In the genomic region with DNA sequence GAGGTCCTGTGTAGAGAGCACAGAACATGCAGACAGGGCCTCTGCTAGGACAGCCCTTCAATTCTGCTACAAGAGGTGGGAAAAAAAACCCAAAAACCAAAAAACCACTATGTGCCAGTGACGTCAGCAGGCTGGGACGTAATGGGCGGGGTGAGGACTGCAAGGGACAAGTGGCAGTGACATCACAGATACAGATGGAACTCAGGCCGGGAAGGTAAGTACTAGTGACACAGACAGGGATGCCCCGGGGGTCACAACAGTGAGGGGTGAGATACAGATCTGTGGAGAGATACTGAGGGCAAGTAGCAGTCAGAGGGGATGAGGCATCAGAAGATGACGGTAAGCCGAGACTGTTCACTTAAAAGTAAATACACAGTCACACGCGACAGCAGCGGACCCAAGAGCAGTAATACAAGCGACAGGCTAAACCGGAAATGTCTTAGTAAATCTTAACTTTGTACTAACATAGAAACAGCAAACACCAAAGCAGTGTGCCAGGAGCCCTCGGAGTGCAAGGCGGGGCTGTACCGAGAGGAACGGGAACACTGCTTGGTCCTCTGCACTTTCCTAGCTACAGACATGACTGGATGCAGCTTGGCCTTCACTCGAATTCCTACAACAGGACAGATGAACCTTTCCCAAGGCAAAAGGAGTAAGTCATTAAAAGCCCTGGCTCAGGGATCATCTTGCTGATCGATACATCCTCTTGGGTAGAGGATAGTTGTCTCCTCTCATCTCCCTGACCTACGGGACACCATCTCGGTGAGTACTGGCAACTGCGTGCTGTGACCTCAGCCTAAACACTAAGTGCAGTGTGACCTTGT, we compare ENCODE assay signal across 8 mouse cellular contexts. TPM values are rescaled to one million over a fixed set of nuclear protein-coding genes. Genes with fewer than 3 reads are reported as not detected.
DNase-seq lines count a peak whose midpoint lies in the region; ATAC-seq and TF ChIP-seq lines count a peak whose summit lies in the region.

No protein-coding gene starts in this region.

- H3K4me2 ChIP-seq in lung, embryonic 14.5 days: no peak overlapping the region
- peak overlapping the region; percentile 29; the same call in 1 of the 2 replicates for H3K4me2 ChIP-seq in stomach, postnatal 0 days (replicated peaks; ENCODE audit: low read depth)
- no peak overlapping the region for H3K4me2 ChIP-seq in midbrain, embryonic 11.5 days
- no peak overlapping the region for H3K4me2 ChIP-seq in intestine, embryonic 16.5 days (ENCODE audit: low read depth, low read length)

- H3K27ac ChIP-seq in lung, embryonic 14.5 days (ENCODE audit: low read depth): no peak overlapping the region
- H3K27ac ChIP-seq in stomach, postnatal 0 days (replicated peaks): peak overlapping the region; percentile 83
- no peak overlapping the region for H3K27ac ChIP-seq in midbrain, embryonic 11.5 days (ENCODE audit: low read depth, low read length)
- no peak overlapping the region for H3K27ac ChIP-seq in intestine, embryonic 16.5 days (ENCODE audit: low read length)

- WGBS in lung, embryonic 14.5 days: 54% methylated on average over 21 of the region's 21 CpGs
- WGBS in stomach, postnatal 0 days: 51% methylated on average over 21 of the region's 21 CpGs
- 87% methylated on average over 21 of the region's 21 CpGs for WGBS in midbrain, embryonic 11.5 days
- WGBS in intestine, embryonic 16.5 days: 69% methylated on average over 21 of the region's 21 CpGs

- H3K9ac ChIP-seq in lung, embryonic 14.5 days: no peak overlapping the region
- peak overlapping the region; percentile 8; the same call in 1 of the 2 replicates for H3K9ac ChIP-seq in stomach, postnatal 0 days (ENCODE audit: low read length)
- H3K9ac ChIP-seq in midbrain, embryonic 11.5 days (ENCODE audit: low read length): no peak overlapping the region
- no peak overlapping the region for H3K9ac ChIP-seq in intestine, embryonic 16.5 days (ENCODE audit: low read depth, low read length)

- H3K27me3 ChIP-seq in lung, embryonic 14.5 days (ENCODE audit: insufficient read depth, low read length): no peaks in the 10 kb centered on the region
- no peaks in the 10 kb centered on the region for H3K27me3 ChIP-seq in stomach, postnatal 0 days (ENCODE audit: control insufficient read depth, insufficient read depth, low read length)
- H3K27me3 ChIP-seq in midbrain, embryonic 11.5 days (ENCODE audit: control insufficient read depth, insufficient read depth, low read length): no peaks in the 10 kb centered on the region
- H3K27me3 ChIP-seq in intestine, embryonic 16.5 days (replicated peaks; ENCODE audit: control insufficient read depth, insufficient read depth, low read length): no peaks in the 10 kb centered on the region

- TF ChIP-seq CTCF in lung, embryonic 14.5 days (IDR thresholded peaks at IDR 0.05; ENCODE audit: low read depth): no peak
- TF ChIP-seq CTCF in stomach, postnatal 0 days (IDR thresholded peaks at IDR 0.05; ENCODE audit: low read depth): no peak

- peak; percentile 25 for ATAC-seq in inflammation-experienced regulatory T-cells, adult 6 months
- no peak for ATAC-seq in lung, embryonic 14.5 days (ENCODE audit: insufficient read depth)
- ATAC-seq in stomach, postnatal 0 days (ENCODE audit: low FRiP score, low TSS enrichment): peak; percentile 36
- no peak for ATAC-seq in midbrain, embryonic 11.5 days (ENCODE audit: low FRiP score)
- ATAC-seq in intestine, embryonic 16.5 days: no peak

- TF ChIP-seq EP300 in stomach, postnatal 0 days (optimal IDR thresholded peaks at IDR 0.05): no peak

- no peak overlapping the region for H3K4me3 ChIP-seq in lung, embryonic 14.5 days (ENCODE audit: low read depth, low read length)
- no peak overlapping the region for H3K4me3 ChIP-seq in stomach, postnatal 0 days (ENCODE audit: low read depth, low read length)
- no peak overlapping the region for H3K4me3 ChIP-seq in midbrain, embryonic 11.5 days (ENCODE audit: low read depth, low read length)
- H3K4me3 ChIP-seq in intestine, embryonic 16.5 days (ENCODE audit: low read length): no peak overlapping the region

- H3K9me3 ChIP-seq in lung, embryonic 14.5 days (ENCODE audit: low read depth, low read length): no peaks in the 10 kb centered on the region
- H3K9me3 ChIP-seq in stomach, postnatal 0 days (ENCODE audit: control insufficient read depth, low read length): no peaks in the 10 kb centered on the region
- H3K9me3 ChIP-seq in midbrain, embryonic 11.5 days (ENCODE audit: control insufficient read depth, low read length): no peaks in the 10 kb centered on the region
- H3K9me3 ChIP-seq in intestine, embryonic 16.5 days (ENCODE audit: control insufficient read depth, low read length): no peaks in the 10 kb centered on the region

- H3K4me1 ChIP-seq in lung, embryonic 14.5 days (ENCODE audit: insufficient read depth): peaks cover 15% of the 10 kb centered on the region
- H3K4me1 ChIP-seq in stomach, postnatal 0 days (replicated peaks; ENCODE audit: control insufficient read depth, insufficient read depth): peaks cover 10% of the 10 kb centered on the region
- H3K4me1 ChIP-seq in midbrain, embryonic 11.5 days (ENCODE audit: control insufficient read depth, insufficient read depth, low read length): peaks cover 7% of the 10 kb centered on the region; the same call in 1 of the 2 replicates
- H3K4me1 ChIP-seq in intestine, embryonic 16.5 days (ENCODE audit: control insufficient read depth, insufficient read depth, low read length): peaks cover 24% of the 10 kb centered on the region

- peak; percentile 67 for DNase-seq in urinary bladder, postnatal 14 days (ENCODE audit: low spot score)
- DNase-seq in urinary bladder, postnatal 25 days (ENCODE audit: low spot score): no peak
- DNase-seq in lung, embryonic 14.5 days: peak; percentile 55
- DNase-seq in stomach, postnatal 0 days (ENCODE audit: low spot score): peak; percentile 76
- DNase-seq in midbrain, embryonic 11.5 days (ENCODE audit: low spot score, missing footprints): no peak
- DNase-seq in cerebellum, postnatal 36 days: no peak

- H3K36me3 ChIP-seq in lung, embryonic 14.5 days (ENCODE audit: insufficient read depth): peaks cover 42% of the 10 kb centered on the region
- H3K36me3 ChIP-seq in stomach, postnatal 0 days (ENCODE audit: control insufficient read depth, insufficient read depth, low read length): peaks cover 3% of the 10 kb centered on the region; the same call in 1 of the 2 replicates
- peaks cover 3% of the 10 kb centered on the region; the same call in 1 of the 2 replicates for H3K36me3 ChIP-seq in midbrain, embryonic 11.5 days (ENCODE audit: control insufficient read depth, insufficient read depth, low read length)
- no peaks in the 10 kb centered on the region for H3K36me3 ChIP-seq in intestine, embryonic 16.5 days (ENCODE audit: control insufficient read depth, insufficient read depth, low read length)

RNA-seq across cellular contexts. Expression of gene Stn1, which starts 24.3 kb away (rescaled TPM):
- 10 to 100 TPM; 27.8 to 36.9 (median 31.0) TPM for polyA plus RNA-seq in inflammation-experienced regulatory T-cells, adult 6 months (2017; shearing (Covaris generic))
- 55.5 and 65.5 TPM in 2 replicates for polyA plus RNA-seq in lung, embryonic 14.5 days (2014; fragmentation: Nextera tagmentation; extraction: Ambion mirVana)
- polyA plus RNA-seq in stomach, postnatal 0 days (2015; fragmentation: Nextera tagmentation; extraction: Ambion mirVana): 25.9 and 28.5 TPM in 2 replicates
- 43.9 and 49.1 TPM in 2 replicates for polyA plus RNA-seq in midbrain, embryonic 11.5 days (2014; fragmentation: Nextera tagmentation; extraction: Ambion mirVana)
- polyA plus RNA-seq in intestine, embryonic 16.5 days (2015; fragmentation: Nextera tagmentation; extraction: Ambion mirVana): 39.2 and 43.9 TPM in 2 replicates

RNA-seq across cellular contexts. Expression of gene Sh3pxd2a, which starts 48.8 kb away (rescaled TPM):
- polyA plus RNA-seq in inflammation-experienced regulatory T-cells, adult 6 months (2017; shearing (Covaris generic)): under 1 TPM; 0.30 to 0.87 (median 0.54) TPM
- polyA plus RNA-seq in lung, embryonic 14.5 days (2014; fragmentation: Nextera tagmentation; extraction: Ambion mirVana): 10.2 and 12.0 TPM in 2 replicates
- polyA plus RNA-seq in stomach, postnatal 0 days (2015; fragmentation: Nextera tagmentation; extraction: Ambion mirVana): 3.7 and 4.3 TPM in 2 replicates
- polyA plus RNA-seq in midbrain, embryonic 11.5 days (2014; fragmentation: Nextera tagmentation; extraction: Ambion mirVana): 4.0 and 4.1 TPM in 2 replicates
- 3.0 and 3.6 TPM in 2 replicates for polyA plus RNA-seq in intestine, embryonic 16.5 days (2015; fragmentation: Nextera tagmentation; extraction: Ambion mirVana)

Comparison
In these comparisons a context has a peak if more than half of its experiments do, and no peak if none do; other contexts are left out.
1. DNase-seq: peak in urinary bladder, postnatal 14 days (single experiment), lung, embryonic 14.5 days (single experiment) and stomach, postnatal 0 days (single experiment); none in urinary bladder, postnatal 25 days (single experiment), midbrain, embryonic 11.5 days (single experiment) and cerebellum, postnatal 36 days (0 of 2).
2. ATAC-seq: peak in inflammation-experienced regulatory T-cells, adult 6 months (single experiment) and stomach, postnatal 0 days (single experiment); none in lung, embryonic 14.5 days (single experiment), midbrain, embryonic 11.5 days (single experiment) and intestine, embryonic 16.5 days (single experiment).